Mouse (Mus musculus) spleen, adult 2 months (tissue): ENCODE data around the gene Chrna5.

Source experiments
- CTCF ChIP-seq: fragments of 200-500 bp; IDR thresholded peaks from 2 replicates; pipeline ENCODE4 v1.5.1; 2011; ENCODE audit warnings: mild to moderate bottlenecking, inconsistent platforms; ENCODE audit not compliant: insufficient read depth, insufficient read length, insufficient replicate concordance; ENCODE audit errors: extremely low read depth
- POLR2A ChIP-seq: fragments of 200-500 bp; IDR thresholded peaks from 2 replicates; pipeline ENCODE4 v1.6.1; 2011; ENCODE audit warnings: low read depth, low read length, inconsistent platforms

- TF ChIP-seq CTCF = no peak
- no peak for TF ChIP-seq POLR2A
Observed at GRCm38 (mm10) chr9:55046764-55047163, 66.1 kb downstream of the Chrna5 start.
